ENCODE assay signal across 8 mouse cellular contexts in the genomic region with DNA sequence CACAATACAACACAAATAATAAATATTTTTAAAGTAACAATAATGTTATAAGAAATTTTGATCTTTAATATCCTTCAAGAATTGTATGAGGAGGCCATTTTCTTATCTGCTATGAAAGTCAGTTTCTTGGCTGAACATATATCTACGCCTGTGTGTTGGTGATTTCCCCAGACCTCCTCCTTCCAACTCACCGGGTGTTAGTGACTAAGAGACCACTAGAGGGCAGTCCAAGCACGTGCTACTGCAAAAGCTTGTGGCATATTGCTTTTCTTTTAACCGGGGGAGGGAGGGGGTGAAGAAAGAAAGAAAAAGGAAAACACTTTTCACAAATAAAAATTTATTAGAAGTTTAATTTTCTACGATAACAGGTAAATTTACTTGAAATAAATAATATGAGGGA.
DNase-seq lines count a peak whose midpoint lies in the region; ATAC-seq lines count a peak whose summit lies in the region.

No protein-coding gene starts in this region.

- H3K4me3 ChIP-seq in neural tube, embryonic 15.5 days (replicated peaks): no peak overlapping the region
- H3K4me3 ChIP-seq in forebrain, embryonic 14.5 days (ENCODE audit: low read depth, low read length): no peak overlapping the region
- H3K4me3 ChIP-seq in hindbrain, embryonic 16.5 days (ENCODE audit: low read length): no peak overlapping the region
- no peak overlapping the region for H3K4me3 ChIP-seq in midbrain, embryonic 13.5 days (replicated peaks)

- peak; percentile 44 for DNase-seq in neural tube, embryonic 10.5 days (ENCODE audit: extremely low spot score, low spot score)
- DNase-seq in c-Kit-positive CD71-negative TER-119-negative erythroid progenitor cells, embryonic 14.5 days (ENCODE audit: low read depth): peak; percentile 39
- DNase-seq in forebrain, embryonic 14.5 days (ENCODE audit: low spot score): peak; percentile 82
- peak; percentile 68 to 72 for DNase-seq in left cerebral cortex, adult 18-20 months (ENCODE audit: low spot score in 2 of 2)
- DNase-seq in thymus, postnatal 10 days (ENCODE audit: low spot score in 2 of 2): peak; percentile 3 to 38

- H3K27ac ChIP-seq in neural tube, embryonic 15.5 days (replicated peaks): no peak overlapping the region
- no peak overlapping the region for H3K27ac ChIP-seq in forebrain, embryonic 14.5 days (ENCODE audit: low read depth, low read length)
- no peak overlapping the region for H3K27ac ChIP-seq in hindbrain, embryonic 16.5 days (ENCODE audit: low read depth, low read length)
- H3K27ac ChIP-seq in midbrain, embryonic 13.5 days: no peak overlapping the region

- no peak overlapping the region for H3K9ac ChIP-seq in neural tube, embryonic 15.5 days (replicated peaks)
- H3K9ac ChIP-seq in forebrain, embryonic 14.5 days (ENCODE audit: low read length): no peak overlapping the region
- H3K9ac ChIP-seq in hindbrain, embryonic 16.5 days (ENCODE audit: low read depth, low read length): no peak overlapping the region
- H3K9ac ChIP-seq in midbrain, embryonic 13.5 days (replicated peaks): no peak overlapping the region

- no peaks in the 10 kb centered on the region for H3K36me3 ChIP-seq in neural tube, embryonic 15.5 days
- no peaks in the 10 kb centered on the region for H3K36me3 ChIP-seq in forebrain, embryonic 14.5 days (ENCODE audit: control insufficient read depth, insufficient read depth, low read length)
- no peaks in the 10 kb centered on the region for H3K36me3 ChIP-seq in hindbrain, embryonic 16.5 days (ENCODE audit: control insufficient read depth, insufficient read depth, low read length)
- no peaks in the 10 kb centered on the region for H3K36me3 ChIP-seq in midbrain, embryonic 13.5 days

- WGBS in neural tube, embryonic 15.5 days: 15% methylated on average over 5 of the region's 5 CpGs
- WGBS in forebrain, embryonic 14.5 days: 18% methylated on average over 5 of the region's 5 CpGs
- WGBS in hindbrain, embryonic 16.5 days: 15% methylated on average over 5 of the region's 5 CpGs
- WGBS in midbrain, embryonic 13.5 days: 17% methylated on average over 5 of the region's 5 CpGs

- no peaks in the 10 kb centered on the region for H3K4me1 ChIP-seq in neural tube, embryonic 15.5 days
- H3K4me1 ChIP-seq in forebrain, embryonic 14.5 days (ENCODE audit: control insufficient read depth, insufficient read depth, low read length): no peaks in the 10 kb centered on the region
- H3K4me1 ChIP-seq in hindbrain, embryonic 16.5 days (ENCODE audit: control insufficient read depth, insufficient read depth, low read depth, low read length): no peaks in the 10 kb centered on the region
- H3K4me1 ChIP-seq in midbrain, embryonic 13.5 days (replicated peaks): no peaks in the 10 kb centered on the region

- no peak overlapping the region for H3K4me2 ChIP-seq in neural tube, embryonic 15.5 days
- H3K4me2 ChIP-seq in forebrain, embryonic 14.5 days (ENCODE audit: low read length): no peak overlapping the region
- no peak overlapping the region for H3K4me2 ChIP-seq in hindbrain, embryonic 16.5 days (ENCODE audit: low read length)
- H3K4me2 ChIP-seq in midbrain, embryonic 13.5 days (replicated peaks): no peak overlapping the region

- H3K9me3 ChIP-seq in neural tube, embryonic 15.5 days (replicated peaks): no peaks in the 10 kb centered on the region
- no peaks in the 10 kb centered on the region for H3K9me3 ChIP-seq in forebrain, embryonic 14.5 days (replicated peaks; ENCODE audit: control insufficient read depth, low read length)
- H3K9me3 ChIP-seq in hindbrain, embryonic 16.5 days (ENCODE audit: control insufficient read depth, low read length): no peaks in the 10 kb centered on the region
- no peaks in the 10 kb centered on the region for H3K9me3 ChIP-seq in midbrain, embryonic 13.5 days

- H3K27me3 ChIP-seq in neural tube, embryonic 15.5 days (replicated peaks): no peaks in the 10 kb centered on the region
- no peaks in the 10 kb centered on the region for H3K27me3 ChIP-seq in forebrain, embryonic 14.5 days (replicated peaks; ENCODE audit: control insufficient read depth, insufficient read depth, low read length)
- no peaks in the 10 kb centered on the region for H3K27me3 ChIP-seq in hindbrain, embryonic 16.5 days (replicated peaks; ENCODE audit: control insufficient read depth, insufficient read depth, low read length)
- H3K27me3 ChIP-seq in midbrain, embryonic 13.5 days: no peaks in the 10 kb centered on the region

- no peak; the same call in 1 of the 2 replicates for ATAC-seq in neural tube, embryonic 15.5 days (ENCODE audit: low FRiP score)
- peak; percentile 77 for ATAC-seq in forebrain, embryonic 14.5 days
- peak; percentile 75 for ATAC-seq in hindbrain, embryonic 16.5 days
- ATAC-seq in midbrain, embryonic 13.5 days: peak; percentile 75; the same call in 1 of the 2 replicates

Comparison
In these comparisons a context has a peak if more than half of its experiments do, and no peak if none do; other contexts are left out.
1. DNase-seq: peak in every context shown above with its lines; median percentile 82 in forebrain, embryonic 14.5 days; 70 in left cerebral cortex, adult 18-20 months; 44 in neural tube, embryonic 10.5 days; 39 in c-Kit-positive CD71-negative TER-119-negative erythroid progenitor cells, embryonic 14.5 days; 20 in thymus, postnatal 10 days.